Mouse (Mus musculus) heart, postnatal 25 days (tissue): ENCODE measurements around the gene Cytip. TPM values are rescaled to one million over a fixed set of nuclear protein-coding genes. Genes with fewer than 3 reads are reported as not detected.

Experiments
- DNase-seq: peaks from one replicate; pipeline ENCODE4 v3.0.0; 2022; ENCODE audit warnings: low spot score
- intact Hi-C: fragments of 180-260 bp; cut with DNase I; formaldehyde crosslinking; loops from one replicate; pipeline ENCODE4 v1.15.1; 2025
- total RNA-seq, 2 experiments: library from RNA; stranded (reverse); gene quantifications; 2 replicates each; pipeline ENCODE4 v1.2.3; 2021

Cytip gene
- total RNA-seq, 2 experiments from 2014 or later, result 0.68 to 0.75 TPM

GRCm38 (mm10) chr2:58163457-58164181 lies 31.7 kb downstream of the Cytip start:
- intact Hi-C loops, result no loop called here
- DNase-seq, result no peak

- no peak for DNase-seq
- intact Hi-C loops, result no loop called here
Measured at GRCm38 (mm10) chr2:58161813-58162212, 33.5 kb downstream of the Cytip start.

GRCm38 (mm10) chr2:58160541-58161307 lies 34.6 kb downstream of the Cytip start:
- intact Hi-C loops, result no loop called here
- no peak for DNase-seq

GRCm38 (mm10) chr2:58159880-58160279 lies 35.5 kb downstream of the Cytip start:
- no peak for DNase-seq
- intact Hi-C loops, result no loop called here

- intact Hi-C loops, result no loop called here
- DNase-seq, result no peak
Measured at GRCm38 (mm10) chr2:58159121-58159520, 36.2 kb downstream of the Cytip start.

- intact Hi-C loops, result no loop called here
- DNase-seq, result no peak
Measured at GRCm38 (mm10) chr2:58158539-58158938, 36.8 kb downstream of the Cytip start.

- intact Hi-C loops, result no loop called here
- DNase-seq, result no peak
Measured at GRCm38 (mm10) chr2:58158107-58158506, 37.2 kb downstream of the Cytip start.

GRCm38 (mm10) chr2:58157466-58157865 lies 37.9 kb downstream of the Cytip start:
- intact Hi-C loops, result no loop called here

GRCm38 (mm10) chr2:58156495-58157392 lies 38.6 kb downstream of the Cytip start:
- intact Hi-C loops, result no loop called here
- DNase-seq, result no peak

More at GRCm38 (mm10) chr2:58157466-58157865, 37.9 kb downstream of the Cytip start:
- DNase-seq, result no peak

GRCm38 (mm10) chr2:58156108-58156415 lies 39.3 kb downstream of the Cytip start:
- intact Hi-C loops, result no loop called here
- DNase-seq, result no peak

- no peak for DNase-seq
- intact Hi-C loops, result no loop called here
Measured at GRCm38 (mm10) chr2:58155271-58156107, 39.8 kb downstream of the Cytip start.

- intact Hi-C loops, result no loop called here
- no peak for DNase-seq
Measured at GRCm38 (mm10) chr2:58154555-58154954, 40.8 kb downstream of the Cytip start.

- intact Hi-C loops, result no loop called here
- no peak for DNase-seq
Measured at GRCm38 (mm10) chr2:58153742-58154141, 41.6 kb downstream of the Cytip start.

GRCm38 (mm10) chr2:58149983-58150405 lies 45.3 kb downstream of the Cytip start:
- DNase-seq, result no peak
- intact Hi-C loops, result no loop called here

GRCm38 (mm10) chr2:58146572-58146971 lies 48.8 kb downstream of the Cytip start:
- intact Hi-C loops, result no loop called here
- no peak for DNase-seq

GRCm38 (mm10) chr2:58140531-58140930 lies 54.8 kb downstream of the Cytip start:
- intact Hi-C loops, result no loop called here
- no peak for DNase-seq

- no peak for DNase-seq
- intact Hi-C loops, result no loop called here
Measured at GRCm38 (mm10) chr2:58138611-58139010, 56.7 kb downstream of the Cytip start.

- DNase-seq, result no peak
- intact Hi-C loops, result no loop called here
Measured at GRCm38 (mm10) chr2:58137676-58138075, 57.7 kb downstream of the Cytip start.

GRCm38 (mm10) chr2:58136526-58136925 lies 58.8 kb downstream of the Cytip start:
- intact Hi-C loops, result no loop called here
- DNase-seq, result no peak

- DNase-seq, result no peak
- intact Hi-C loops, result no loop called here
Measured at GRCm38 (mm10) chr2:58135061-58135463, 60.3 kb downstream of the Cytip start.
